Mouse (Mus musculus): Measurements from ENCODE around the gene Plek.

DNA sequence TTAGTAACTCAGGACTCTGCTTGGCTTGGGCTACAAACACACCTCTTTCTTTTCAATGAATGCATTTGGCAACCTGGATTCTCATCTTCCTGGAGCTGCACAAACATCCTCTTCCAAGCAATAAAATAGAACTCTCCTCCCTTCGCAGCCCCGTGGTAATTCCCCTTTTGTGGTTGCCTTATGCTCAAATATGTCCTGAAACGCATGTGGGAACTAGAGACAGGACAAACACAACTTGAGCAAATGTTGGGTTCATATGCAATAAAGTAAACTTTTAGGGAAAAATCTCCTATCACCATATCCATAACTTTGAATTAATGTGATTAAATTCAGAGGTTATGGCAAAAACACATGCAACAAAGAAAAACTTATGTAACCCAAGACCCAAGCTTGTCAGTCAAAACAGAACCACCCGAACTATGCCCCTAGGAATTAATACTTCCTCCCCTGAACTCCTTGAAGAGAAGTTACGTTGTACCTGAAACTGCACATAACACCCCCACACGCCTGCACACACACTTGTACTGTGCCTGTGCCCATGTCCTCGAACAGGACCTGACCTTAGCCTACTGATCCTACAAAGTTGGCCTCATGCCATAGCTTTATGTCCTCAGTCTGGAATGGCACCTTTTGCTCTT, 65.5 kb downstream of the Plek start:
- TF ChIP-seq ZNF384 (IDR thresholded peaks at IDR 0.05; ENCODE audit: low read depth, low read length) (no peak), HCFC1 (IDR thresholded peaks at IDR 0.05; ENCODE audit: borderline replicate concordance, insufficient read depth, low read length) (no peak), ZC3H11A (IDR thresholded peaks at IDR 0.05; ENCODE audit: borderline replicate concordance, low read depth, low read length) (no peak)
